Mouse (Mus musculus) liver, postnatal 0 days (tissue): ENCODE results near the gene Timm10b.

Experiments
- CTCF ChIP-seq: sonication (generic); IDR thresholded peaks from 2 replicates; pipeline ENCODE4 v1.5.1; 2016; ENCODE audit warnings: antibody characterized with exemption, low read depth
- EP300 ChIP-seq: IDR thresholded peaks from 2 replicates; pipeline ENCODE4 v1.6.1; 2016; ENCODE audit warnings: antibody characterized with exemption, low read depth, mild to moderate bottlenecking

DNA sequence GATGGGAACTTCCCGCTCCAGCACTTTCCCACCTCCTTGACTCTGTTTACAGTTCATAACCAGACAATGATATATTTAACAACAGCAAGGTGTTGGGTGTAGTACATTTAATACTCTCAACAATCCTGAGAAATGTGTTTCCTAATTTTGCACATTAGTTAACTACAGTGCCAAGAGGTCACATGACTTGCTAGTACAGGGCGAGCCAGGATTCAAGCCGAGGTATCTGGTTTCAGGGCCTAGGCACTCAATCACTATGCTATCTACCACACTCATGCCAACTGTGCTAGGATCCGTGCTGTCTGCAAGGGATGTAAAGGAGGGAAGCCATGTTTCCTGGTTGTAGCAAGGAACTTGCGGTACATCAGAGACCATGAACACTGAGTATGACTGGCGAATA lies 23.3 kb upstream of the Timm10b start:
- TF ChIP-seq CTCF (no peak), EP300 (no peak)
